Mouse (Mus musculus) MEL (cell line): ENCODE measurements around the gene Adgrg6.

Experiments used
- CHD1 ChIP-seq: IDR thresholded peaks from 2 replicates; pipeline ENCODE4 v1.6.1; 2012; ENCODE audit warnings: low read depth, mild to moderate bottlenecking, inconsistent platforms, low read length, improper control_type of control experiment
- CHD2 ChIP-seq: IDR thresholded peaks from 2 replicates; pipeline ENCODE4 v1.6.1; 2011; ENCODE audit warnings: low read length, improper control_type of control experiment
- CTCF ChIP-seq, 3 experiments: IDR thresholded peaks in 2 of 3; conservative IDR thresholded peaks in 1 of 3; 2 replicates each; pipeline ENCODE4 v1.5.1; 2011 to 2012; ENCODE audit warnings: low read length in 3 of 3, low read depth in 2 of 3, mild to moderate bottlenecking in 2 of 3, improper control_type of control experiment in 1 of 3, inconsistent platforms in 1 of 3, mixed read lengths in 1 of 3, moderate library complexity in 1 of 3; ENCODE audit not compliant: control insufficient read depth in 1 of 3, insufficient read depth in 1 of 3, poor library complexity in 1 of 3, severe bottlenecking in 1 of 3
- EP300 ChIP-seq, 2 experiments: IDR thresholded peaks; 2 replicates each; pipeline ENCODE4 v1.6.1; 2011; ENCODE audit warnings: improper control_type of control experiment in 2 of 2, low read length in 2 of 2, low read depth in 1 of 2, mild to moderate bottlenecking in 1 of 2
- GATA1 ChIP-seq: IDR thresholded peaks from 2 replicates; pipeline ENCODE4 v1.6.1; 2011; ENCODE audit warnings: low read depth, low read length, improper control_type of control experiment
- MAFK ChIP-seq: IDR thresholded peaks from 2 replicates; pipeline ENCODE4 v1.6.1; 2011; ENCODE audit warnings: low read depth, mild to moderate bottlenecking, low read length, improper control_type of control experiment, borderline replicate concordance
- MAX ChIP-seq: IDR thresholded peaks from 2 replicates; pipeline ENCODE4 v1.6.1; 2011; ENCODE audit warnings: low read length, improper control_type of control experiment
- NELFE ChIP-seq: IDR thresholded peaks from 2 replicates; pipeline ENCODE4 v1.6.1; 2011; ENCODE audit warnings: low read depth, low read length, improper control_type of control experiment
- POLR2A ChIP-seq, 2 experiments: IDR thresholded peaks; 2 replicates each; pipeline ENCODE4 v1.6.1; 2011 to 2012; ENCODE audit warnings: low read length in 2 of 2, mild to moderate bottlenecking in 2 of 2, control low read depth in 1 of 2, improper control_type of control experiment in 1 of 2, low read depth in 1 of 2, moderate library complexity in 1 of 2; ENCODE audit not compliant: control insufficient read depth in 1 of 2, insufficient read depth in 1 of 2, poor library complexity in 1 of 2
- SMC3 ChIP-seq: IDR thresholded peaks from 2 replicates; pipeline ENCODE4 v1.6.1; 2011; ENCODE audit warnings: low read depth, low read length, improper control_type of control experiment
- TCF12 ChIP-seq: IDR thresholded peaks from 2 replicates; pipeline ENCODE4 v1.6.1; 2014; ENCODE audit warnings: low read depth, mild to moderate bottlenecking, inconsistent platforms, low read length, improper control_type of control experiment, moderate library complexity
- USF1 ChIP-seq: IDR thresholded peaks from 2 replicates; pipeline ENCODE4 v1.6.1; 2014; ENCODE audit warnings: low read depth, mild to moderate bottlenecking, inconsistent platforms, low read length, improper control_type of control experiment, moderate library complexity

DNA sequence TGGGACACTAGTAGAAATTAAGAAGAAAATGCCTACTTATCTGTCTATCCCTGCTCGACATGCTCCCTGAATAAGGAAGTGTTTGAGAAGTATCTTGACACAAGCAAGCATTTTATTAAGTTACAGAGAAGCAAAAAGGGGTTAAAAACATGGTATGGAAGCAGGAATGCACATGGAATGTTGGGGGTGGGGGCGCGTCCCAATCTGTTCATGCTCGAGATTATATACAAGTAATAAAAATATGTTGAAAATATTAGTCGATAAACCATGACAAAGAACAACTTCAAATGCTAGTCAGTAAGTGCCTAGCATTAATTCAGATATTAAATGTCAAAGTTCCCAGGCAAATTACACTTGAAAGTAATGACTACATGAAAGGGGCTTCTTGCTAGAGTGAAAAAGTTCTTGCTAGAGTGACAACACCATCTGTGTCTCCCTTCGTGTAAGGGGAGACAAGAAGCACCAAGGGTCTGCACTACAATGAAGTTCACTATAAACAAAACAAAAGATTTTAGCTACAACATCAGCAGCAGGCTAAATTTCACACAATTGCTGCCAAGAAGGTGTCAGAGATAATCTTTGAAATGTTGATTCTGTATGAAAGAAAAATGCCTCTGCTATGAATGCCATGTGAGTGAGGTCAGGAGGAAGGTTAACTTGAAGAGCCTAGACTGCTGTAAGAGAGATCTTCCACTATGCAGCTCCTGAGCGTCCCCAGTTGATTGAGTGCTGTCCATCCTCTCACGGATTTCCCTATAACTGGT lies 24.4 kb downstream of the Adgrg6 start:
- TF ChIP-seq EP300 (IDR thresholded peaks at IDR 0.05; ENCODE audit: low read depth in 1 of 2, low read length in 2 of 2) (no peak), MAFK (no peak), POLR2A (IDR thresholded peaks at IDR 0.05; ENCODE audit: control insufficient read depth in 1 of 2, insufficient read depth in 1 of 2, low read depth in 1 of 2, low read length in 2 of 2, poor library complexity in 1 of 2) (no peak), NELFE (no peak), CHD2 (no peak), CHD1 (no peak), TCF12 (no peak), GATA1 (no peak), CTCF (IDR thresholded peaks at IDR 0.05 in 2 of 3, conservative IDR thresholded peaks at IDR 0.05 in 1 of 3; ENCODE audit: control insufficient read depth in 1 of 3, insufficient read depth in 1 of 3, low read depth in 2 of 3, low read length in 3 of 3, poor library complexity in 1 of 3, severe bottlenecking in 1 of 3) (no peak), SMC3 (no peak), MAX (no peak), USF1 (no peak)
